Mouse (Mus musculus) myocyte (in vitro differentiated cells): ENCODE results near the gene Tmem50b. TPM values are rescaled to one million over a fixed set of nuclear protein-coding genes. Genes with fewer than 3 reads are reported as not detected.

Source experiments
- H3K27me3 ChIP-seq: one replicate; pipeline ENCODE4 v1.6.1; 2011; ENCODE audit not compliant: control insufficient read depth, insufficient read depth, insufficient read length
- H3K36me3 ChIP-seq: one replicate; pipeline ENCODE4 v1.6.1; 2011; ENCODE audit not compliant: control insufficient read depth, insufficient read depth
- H3K4me2 ChIP-seq: one replicate; pipeline ENCODE4 v1.6.1; 2011; ENCODE audit warnings: low read depth, control low read depth
- H3K4me3 ChIP-seq: one replicate; pipeline ENCODE4 v1.5.1; 2011; ENCODE audit warnings: mild to moderate bottlenecking, control low read depth, moderate library complexity
- H3K79me2 ChIP-seq: one replicate; pipeline ENCODE4 v1.6.1; 2011; ENCODE audit not compliant: control insufficient read depth, insufficient read depth
- H3ac ChIP-seq: one replicate; pipeline ENCODE4 v1.6.1; 2011; ENCODE audit not compliant: control insufficient read depth, insufficient read length
- CEBPB ChIP-seq: IDR thresholded peaks from 2 replicates; pipeline ENCODE4 v1.6.1; 2011; ENCODE audit warnings: mild to moderate bottlenecking, moderate library complexity; ENCODE audit not compliant: poor library complexity, insufficient read depth, severe bottlenecking
- E2F4 ChIP-seq: IDR thresholded peaks from one replicate; pipeline ENCODE4 v1.6.1; 2011; ENCODE audit warnings: mild to moderate bottlenecking, control low read depth, moderate library complexity; ENCODE audit not compliant: insufficient read depth
- MAX ChIP-seq: IDR thresholded peaks from one replicate; pipeline ENCODE4 v1.6.1; 2011; ENCODE audit warnings: low read depth, mild to moderate bottlenecking, control low read depth
- MYOD1 ChIP-seq, 3 experiments: IDR thresholded peaks; one replicate each; pipeline ENCODE4 v1.6.1; 2011; ENCODE audit warnings: control low read depth in 2 of 3, low read depth in 2 of 3, mild to moderate bottlenecking in 2 of 3, moderate library complexity in 1 of 3; ENCODE audit not compliant: insufficient read length in 2 of 3, control insufficient read depth in 1 of 3
- MYOG ChIP-seq, 3 experiments: IDR thresholded peaks; one replicate each; pipeline ENCODE4 v1.6.1; 2011; ENCODE audit warnings: control low read depth in 2 of 3, low read depth in 2 of 3, mild to moderate bottlenecking in 2 of 3; ENCODE audit not compliant: insufficient read length in 2 of 3, control insufficient read depth in 1 of 3, insufficient read depth in 1 of 3
- POLR2A ChIP-seq: IDR thresholded peaks from one replicate; pipeline ENCODE4 v1.6.1; 2011; ENCODE audit warnings: low read depth, mild to moderate bottlenecking, control low read depth, moderate library complexity; ENCODE audit not compliant: insufficient read length
- POLR2AphosphoS2 ChIP-seq: IDR thresholded peaks from one replicate; pipeline ENCODE4 v1.6.1; 2011; ENCODE audit warnings: low read depth, control low read depth; ENCODE audit not compliant: insufficient read length
- REST ChIP-seq: IDR thresholded peaks from one replicate; pipeline ENCODE4 v1.6.1; 2011; ENCODE audit warnings: mild to moderate bottlenecking, control low read depth, moderate library complexity; ENCODE audit not compliant: insufficient read depth, insufficient read length
- SRF ChIP-seq: IDR thresholded peaks from one replicate; pipeline ENCODE4 v1.6.1; 2011; ENCODE audit warnings: low read depth; ENCODE audit not compliant: control insufficient read depth, insufficient read length
- TCF12 ChIP-seq: IDR thresholded peaks from one replicate; pipeline ENCODE4 v1.6.1; 2011; ENCODE audit warnings: mild to moderate bottlenecking, control low read depth; ENCODE audit not compliant: poor library complexity, insufficient read depth, severe bottlenecking
- TCF3 ChIP-seq: IDR thresholded peaks from one replicate; pipeline ENCODE4 v1.6.1; 2011; ENCODE audit warnings: low read depth, control low read depth; ENCODE audit not compliant: insufficient read length
- USF1 ChIP-seq: IDR thresholded peaks from one replicate; pipeline ENCODE4 v1.6.1; 2011; ENCODE audit warnings: low read depth, mild to moderate bottlenecking, control low read depth, moderate library complexity
- polyA plus RNA-seq: library from polyadenylated mRNA; unstranded; fragments of >200 nt; fragmentation: generic; extraction: Trizol; gene quantifications from one replicate; pipeline ENCODE4 v1.2.1, GENCODE M21; 2012; ENCODE audit warnings: missing spikeins

The Tmem50b gene
- polyA plus RNA-seq, 1 experiment = 11.4 TPM

- Histone ChIP-seq H3ac (no peak overlapping the region), H3K27me3 (no peaks in the 10 kb centered on the region), H3K4me3 (no peak overlapping the region), H3K36me3 (peaks cover 8% of the 10 kb centered on the region), H3K79me2 (peaks cover 3% of the 10 kb centered on the region), H3K4me2 (no peak overlapping the region)
- TF ChIP-seq CEBPB (no peak), MAX (no peak), MYOG (IDR thresholded peaks at IDR 0.05; ENCODE audit: control insufficient read depth in 1 of 3, insufficient read depth in 1 of 3, insufficient read length in 2 of 3, low read depth in 2 of 3) (no peak), USF1 (no peak), TCF12 (no peak), POLR2A (no peak), REST (no peak), E2F4 (no peak), MYOD1 (IDR thresholded peaks at IDR 0.05; ENCODE audit: control insufficient read depth in 1 of 3, insufficient read length in 2 of 3, low read depth in 2 of 3) (no peak), TCF3 (no peak), SRF (no peak), POLR2AphosphoS2 (no peak)
These were observed 42.5 kb downstream of the Tmem50b start for GRCm38 (mm10) chr16:91555017-91555605.

GRCm38 (mm10) chr16:91553625-91554024 is 44.0 kb downstream of the Tmem50b start:
- no peak overlapping the region for H3K4me2 ChIP-seq
- no peak for TF ChIP-seq USF1
- peaks cover 9% of the 10 kb centered on the region for H3K79me2 ChIP-seq
- H3K36me3 ChIP-seq = peaks cover 8% of the 10 kb centered on the region
- no peak overlapping the region for H3K4me3 ChIP-seq
- H3K27me3 ChIP-seq = no peaks in the 10 kb centered on the region
- H3ac ChIP-seq = no peak overlapping the region

GRCm38 (mm10) chr16:91552072-91552471 is 45.5 kb downstream of the Tmem50b start:
- no peak overlapping the region for H3K4me2 ChIP-seq
- no peak overlapping the region for H3ac ChIP-seq
- TF ChIP-seq CEBPB (no peak), MYOG (IDR thresholded peaks at IDR 0.05; ENCODE audit: control insufficient read depth in 1 of 3, insufficient read depth in 1 of 3, insufficient read length in 2 of 3, low read depth in 2 of 3) (no peak), REST (no peak), E2F4 (no peak), USF1 (no peak), MYOD1 (IDR thresholded peaks at IDR 0.05; ENCODE audit: control insufficient read depth in 1 of 3, insufficient read length in 2 of 3, low read depth in 2 of 3) (no peak), TCF12 (no peak), SRF (no peak), TCF3 (no peak), POLR2A (no peak), POLR2AphosphoS2 (no peak), MAX (no peak)
- peaks cover 8% of the 10 kb centered on the region for H3K36me3 ChIP-seq
- no peaks in the 10 kb centered on the region for H3K27me3 ChIP-seq
- H3K79me2 ChIP-seq = peaks cover 22% of the 10 kb centered on the region
- H3K4me3 ChIP-seq = no peak overlapping the region

- Histone ChIP-seq H3K27me3 (no peaks in the 10 kb centered on the region), H3K4me2 (peak overlapping the region; percentile 18), H3K4me3 (no peak overlapping the region), H3K79me2 (peaks cover 22% of the 10 kb centered on the region), H3ac (no peak overlapping the region), H3K36me3 (peaks cover 8% of the 10 kb centered on the region)
- TF ChIP-seq MYOD1 (IDR thresholded peaks at IDR 0.05; ENCODE audit: control insufficient read depth in 1 of 3, insufficient read length in 2 of 3, low read depth in 2 of 3) = peak in 1 of 3 experiments; percentile 43
- no peak for TF ChIP-seq MAX
- peak in 1 of 3 experiments; percentile 50 for TF ChIP-seq MYOG (IDR thresholded peaks at IDR 0.05; ENCODE audit: control insufficient read depth in 1 of 3, insufficient read depth in 1 of 3, insufficient read length in 2 of 3, low read depth in 2 of 3)
These were observed 46.5 kb downstream of the Tmem50b start for GRCm38 (mm10) chr16:91551081-91551524.

- Histone ChIP-seq H3K4me2 (no peak overlapping the region), H3K79me2 (peaks cover 22% of the 10 kb centered on the region), H3ac (no peak overlapping the region), H3K36me3 (no peaks in the 10 kb centered on the region), H3K27me3 (no peaks in the 10 kb centered on the region), H3K4me3 (no peak overlapping the region)
- TF ChIP-seq E2F4 = no peak
- no peak for TF ChIP-seq TCF12
- TF ChIP-seq CEBPB = no peak
- TF ChIP-seq MYOG (IDR thresholded peaks at IDR 0.05; ENCODE audit: control insufficient read depth in 1 of 3, insufficient read depth in 1 of 3, insufficient read length in 2 of 3, low read depth in 2 of 3) = no peak
- no peak for TF ChIP-seq POLR2A
- no peak for TF ChIP-seq MYOD1 (IDR thresholded peaks at IDR 0.05; ENCODE audit: control insufficient read depth in 1 of 3, insufficient read length in 2 of 3, low read depth in 2 of 3)
- TF ChIP-seq TCF3 = no peak
- TF ChIP-seq REST = no peak
- TF ChIP-seq USF1 = no peak
These were observed 48.0 kb downstream of the Tmem50b start for GRCm38 (mm10) chr16:91549616-91550015.
